Mouse (Mus musculus): ENCODE results near the gene Luc7l. TPM values are rescaled to one million over a fixed set of nuclear protein-coding genes. Genes with fewer than 3 reads are reported as not detected.

Luc7l gene
- total RNA-seq (2014; rRNA removed) = 17.8 and 18.2 TPM in 2 replicates
- 8.8 and 15.4 TPM in 2 replicates for polyA plus RNA-seq (2012; rRNA removed)

DNA sequence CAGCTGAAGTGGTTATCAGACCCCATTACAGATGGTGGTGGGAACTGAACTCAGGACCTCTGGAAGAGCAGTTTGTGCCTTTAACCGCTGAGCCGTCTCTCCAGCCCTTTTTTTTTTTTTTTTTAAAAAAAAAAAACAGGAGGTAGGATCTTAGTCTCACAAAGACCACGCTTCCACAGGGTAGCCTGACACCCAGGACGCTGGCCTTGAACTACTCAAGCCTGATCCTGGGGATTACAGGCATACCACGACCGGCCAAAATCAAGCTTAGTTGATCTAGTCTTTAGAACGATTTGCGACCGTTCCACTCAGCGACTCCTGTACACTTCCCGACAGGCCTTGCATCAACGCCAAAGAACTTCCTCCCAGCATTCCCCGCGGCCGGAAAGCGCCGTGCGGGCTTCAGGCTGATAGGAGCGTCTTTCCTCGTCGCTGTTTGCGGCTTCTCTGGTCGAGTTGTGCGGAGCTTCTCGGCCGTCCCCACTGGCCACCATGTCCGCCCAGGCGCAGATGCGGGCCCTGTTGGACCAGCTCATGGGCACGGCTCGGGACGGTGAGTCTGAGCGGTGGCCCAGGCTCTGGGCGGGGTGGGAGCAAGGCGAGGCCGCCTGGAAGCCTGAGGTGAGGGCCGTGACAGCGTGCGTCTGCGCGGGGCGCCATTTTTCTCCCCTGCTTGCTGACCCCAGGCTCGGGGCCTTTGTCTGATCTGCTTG is at the start of gene Luc7l:
Gene Luc7l (plus strand): TSS at position 358 of the 713 bp plus-strand sequence.
- 0 out of 2 replicates have a peak, but pooled peaks have one; percentile 5 for TF ChIP-seq CTCF (IDR thresholded peaks at IDR 0.05; ENCODE audit: low read depth, low read length)
- peak; percentile 88 for TF ChIP-seq POLR2A (IDR thresholded peaks at IDR 0.05; ENCODE audit: extremely low read depth, insufficient read depth, low read length)
- peak within 1 kb of the TSS; percentile 94 for H3K27ac ChIP-seq (replicated peaks; ENCODE audit: insufficient read depth, low read depth, low read length)
- peaks cover 13% of the 10 kb centered on the region for H3K36me3 ChIP-seq (ENCODE audit: control insufficient read depth, insufficient read depth, low read length)
- H3K4me3 ChIP-seq (ENCODE audit: insufficient read depth, low read depth, low read length) = peak within 1 kb of the TSS; percentile 99
- H3K9ac ChIP-seq (ENCODE audit: low read depth, low read length) = peak within 1 kb of the TSS; percentile 99
- H3K4me1 ChIP-seq (ENCODE audit: control insufficient read depth, insufficient read depth, low read length) = peaks cover 6% of the 10 kb centered on the region
- under 1% methylated on average over 43 of the region's 43 CpGs for WGBS
- H3K27me3 ChIP-seq (ENCODE audit: control insufficient read depth, insufficient read depth, low read length) = no peaks in the 10 kb centered on the region
- peaks cover 5% of the 10 kb centered on the region; the same call in 1 of the 2 replicates for H3K79me2 ChIP-seq (ENCODE audit: control insufficient read depth, insufficient read depth, low read length)
- DNase-seq (ENCODE audit: extremely low read depth, low read depth, low spot score) = peak; percentile 92

DNA sequence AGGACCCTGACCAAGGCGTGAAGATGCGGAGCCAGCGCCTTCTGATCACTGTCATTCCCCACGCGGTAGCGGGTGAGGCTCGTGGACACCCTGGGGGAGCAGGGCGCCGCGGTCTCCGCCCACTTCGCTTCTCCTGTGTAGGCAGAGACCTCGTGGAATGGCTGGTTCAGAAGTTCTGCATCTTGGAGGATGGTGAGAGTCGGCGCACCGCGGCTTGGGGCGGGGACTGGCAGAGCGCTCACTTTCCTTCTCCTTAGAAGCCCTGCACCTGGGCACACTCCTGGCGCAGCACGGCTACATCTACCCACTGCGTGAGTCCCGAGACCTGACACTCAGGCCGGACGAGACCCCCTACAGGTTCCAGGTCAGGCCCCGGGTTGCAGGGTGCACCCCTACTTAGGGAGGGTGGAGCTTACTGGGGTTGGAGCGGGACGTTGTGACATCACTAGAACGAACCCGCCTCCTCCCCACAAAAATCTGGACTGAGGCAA is 49.3 kb upstream of the Luc7l start:
- H3K9ac ChIP-seq (ENCODE audit: low read depth, low read length) = no peak overlapping the region
- DNase-seq (ENCODE audit: extremely low read depth, low read depth, low spot score) = no peak
- H3K4me1 ChIP-seq (ENCODE audit: control insufficient read depth, insufficient read depth, low read length) = no peaks in the 10 kb centered on the region
- H3K79me2 ChIP-seq (ENCODE audit: control insufficient read depth, insufficient read depth, low read length) = no peaks in the 10 kb centered on the region
- no peak overlapping the region for H3K27ac ChIP-seq (replicated peaks; ENCODE audit: insufficient read depth, low read depth, low read length)
- 4% methylated on average over 30 of the region's 30 CpGs for WGBS
- peak overlapping the region; percentile 52; the same call in 1 of the 2 replicates for H3K4me3 ChIP-seq (ENCODE audit: insufficient read depth, low read depth, low read length)
- H3K27me3 ChIP-seq (ENCODE audit: control insufficient read depth, insufficient read depth, low read length) = peaks cover 15% of the 10 kb centered on the region; the same call in 1 of the 2 replicates
- TF ChIP-seq CTCF (IDR thresholded peaks at IDR 0.05; ENCODE audit: low read depth, low read length) (no peak), POLR2A (IDR thresholded peaks at IDR 0.05; ENCODE audit: extremely low read depth, insufficient read depth, low read length) (no peak)
- H3K36me3 ChIP-seq (ENCODE audit: control insufficient read depth, insufficient read depth, low read length) = no peaks in the 10 kb centered on the region

DNA sequence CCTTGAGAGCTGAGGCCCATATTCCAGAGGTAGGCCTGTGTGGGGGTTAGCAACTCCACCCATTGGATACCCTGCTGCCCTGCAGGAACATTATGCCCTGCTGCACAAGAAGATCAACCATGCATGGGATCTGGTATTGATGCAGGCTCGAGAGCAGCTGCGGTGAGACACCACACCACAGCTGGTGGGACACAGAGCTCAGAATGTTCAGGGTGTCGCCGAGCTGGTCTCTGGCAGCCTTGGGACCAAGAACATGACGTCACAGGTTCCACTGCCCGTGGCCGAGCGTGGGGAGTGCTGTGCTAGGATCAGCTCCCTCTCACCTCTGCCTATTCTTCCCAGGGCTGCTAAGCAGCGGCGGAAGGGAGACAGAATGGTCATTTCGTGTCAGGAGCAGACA is 47.9 kb upstream of the Luc7l start:
- H3K27me3 ChIP-seq (ENCODE audit: control insufficient read depth, insufficient read depth, low read length) = peaks cover 15% of the 10 kb centered on the region; the same call in 1 of the 2 replicates
- WGBS = 54% methylated on average over 11 of the region's 11 CpGs
- H3K36me3 ChIP-seq (ENCODE audit: control insufficient read depth, insufficient read depth, low read length) = no peaks in the 10 kb centered on the region
- H3K27ac ChIP-seq (replicated peaks; ENCODE audit: insufficient read depth, low read depth, low read length) = no peak overlapping the region
- no peaks in the 10 kb centered on the region for H3K4me1 ChIP-seq (ENCODE audit: control insufficient read depth, insufficient read depth, low read length)
- H3K79me2 ChIP-seq (ENCODE audit: control insufficient read depth, insufficient read depth, low read length) = no peaks in the 10 kb centered on the region
- H3K9ac ChIP-seq (ENCODE audit: low read depth, low read length) = no peak overlapping the region
- TF ChIP-seq POLR2A (IDR thresholded peaks at IDR 0.05; ENCODE audit: extremely low read depth, insufficient read depth, low read length) (no peak), CTCF (IDR thresholded peaks at IDR 0.05; ENCODE audit: low read depth, low read length) (no peak)
- no peak for DNase-seq (ENCODE audit: extremely low read depth, low read depth, low spot score)
- H3K4me3 ChIP-seq (ENCODE audit: insufficient read depth, low read depth, low read length) = no peak overlapping the region

DNA sequence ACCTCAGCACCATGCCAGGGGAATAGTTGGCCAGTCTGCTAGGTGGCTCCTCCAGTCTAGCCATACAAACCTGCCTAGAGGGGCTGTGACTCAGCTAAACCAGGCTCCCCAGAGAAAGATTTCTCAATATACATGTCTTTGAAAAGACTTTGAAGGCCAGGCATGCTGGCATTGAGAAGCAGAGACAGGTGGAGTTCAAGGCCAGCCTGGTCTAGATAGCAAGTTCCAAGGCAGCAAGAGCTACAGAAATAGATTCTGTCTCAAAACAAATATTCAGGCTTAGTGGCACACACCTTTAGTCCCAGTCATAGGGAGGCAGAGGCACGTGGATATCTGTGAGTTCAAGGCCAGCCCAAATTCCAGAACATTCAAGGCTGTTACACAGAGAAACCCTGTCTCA is 46.3 kb upstream of the Luc7l start:
- Histone ChIP-seq H3K4me3 (ENCODE audit: insufficient read depth, low read depth, low read length) (no peak overlapping the region), H3K9ac (ENCODE audit: low read depth, low read length) (no peak overlapping the region), H3K36me3 (ENCODE audit: control insufficient read depth, insufficient read depth, low read length) (no peaks in the 10 kb centered on the region), H3K27me3 (ENCODE audit: control insufficient read depth, insufficient read depth, low read length) (0 out of 2 replicates have a peak, but pooled peaks cover 6% of the 10 kb centered on the region), H3K4me1 (ENCODE audit: control insufficient read depth, insufficient read depth, low read length) (no peaks in the 10 kb centered on the region), H3K79me2 (ENCODE audit: control insufficient read depth, insufficient read depth, low read length) (no peaks in the 10 kb centered on the region), H3K27ac (replicated peaks; ENCODE audit: insufficient read depth, low read depth, low read length) (no peak overlapping the region)
- TF ChIP-seq POLR2A (IDR thresholded peaks at IDR 0.05; ENCODE audit: extremely low read depth, insufficient read depth, low read length) (no peak), CTCF (IDR thresholded peaks at IDR 0.05; ENCODE audit: low read depth, low read length) (no peak)
- no peak for DNase-seq (ENCODE audit: extremely low read depth, low read depth, low spot score)
- 26% methylated on average over 1 of the region's 1 CpGs for WGBS

DNA sequence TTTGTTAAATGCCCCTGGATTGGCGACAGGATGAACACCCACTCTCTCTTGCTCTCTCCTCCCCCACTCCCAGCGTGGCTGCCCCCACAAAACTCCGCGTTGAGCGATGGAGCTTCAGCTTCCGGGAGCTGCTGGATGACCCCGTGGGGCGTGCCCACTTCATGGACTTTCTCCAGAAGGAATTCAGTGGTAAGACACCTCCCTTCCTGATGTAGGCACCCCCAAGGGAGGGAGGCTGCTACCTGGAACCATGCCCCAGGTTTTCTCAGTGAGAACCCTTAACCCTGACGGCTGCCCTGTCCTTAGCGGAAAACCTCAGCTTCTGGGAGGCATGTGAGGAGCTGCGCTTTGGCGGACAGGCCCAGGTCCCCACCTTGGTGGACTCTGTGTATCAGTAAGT is 45.0 kb upstream of the Luc7l start, which contains the start of gene Arhgdig:
Gene Arhgdig (minus strand): TSS at position 101 of the 400 bp plus-strand sequence.
- WGBS = 91% methylated on average over 12 of the region's 12 CpGs
- no peaks in the 10 kb centered on the region for H3K4me1 ChIP-seq (ENCODE audit: control insufficient read depth, insufficient read depth, low read length)
- 0 out of 2 replicates have a peak, but pooled peaks cover 4% of the 10 kb centered on the region for H3K27me3 ChIP-seq (ENCODE audit: control insufficient read depth, insufficient read depth, low read length)

More for the DNA sequence above, 45.0 kb upstream of the Luc7l start, which contains the start of gene Arhgdig:
- no peak within 1 kb of the TSS for H3K27ac ChIP-seq (replicated peaks; ENCODE audit: insufficient read depth, low read depth, low read length)
- H3K9ac ChIP-seq (ENCODE audit: low read depth, low read length) = no peak within 1 kb of the TSS
- no peak for DNase-seq (ENCODE audit: extremely low read depth, low read depth, low spot score)
- H3K79me2 ChIP-seq (ENCODE audit: control insufficient read depth, insufficient read depth, low read length) = no peaks in the 10 kb centered on the region
- no peaks in the 10 kb centered on the region for H3K36me3 ChIP-seq (ENCODE audit: control insufficient read depth, insufficient read depth, low read length)
- no peak for TF ChIP-seq POLR2A (IDR thresholded peaks at IDR 0.05; ENCODE audit: extremely low read depth, insufficient read depth, low read length)
- no peak for TF ChIP-seq CTCF (IDR thresholded peaks at IDR 0.05; ENCODE audit: low read depth, low read length)
- no peak within 1 kb of the TSS for H3K4me3 ChIP-seq (ENCODE audit: insufficient read depth, low read depth, low read length)
